Mouse (Mus musculus) liver, embryonic 16.5 days (tissue): Measurements from ENCODE around the gene Pou6f1. TPM values are rescaled to one million over a fixed set of nuclear protein-coding genes. Genes with fewer than 3 reads are reported as not detected.
A peak's percentile ranks its signal among the peaks of the same experiment; 100 is the strongest.
"Not testable (repeated sequence)": the region's sequence is repeated elsewhere in the genome, so short reads cannot be mapped to it uniquely, and the experiment has no call there.

Experiments
- ATAC-seq: fragments of 200-750 bp; cut with Nextera tagmentation; 2 replicates; pipeline ENCODE4 v1.8.0; 2017; ENCODE audit warnings: low read depth, mild to moderate bottlenecking, moderate number of reproducible peaks, moderate library complexity
- H3K27ac ChIP-seq: fragments of 300-500 bp; sonication (generic); 2 replicates; pipeline ENCODE4 v1.5.1; 2014; ENCODE audit warnings: mild to moderate bottlenecking, low read length
- H3K27me3 ChIP-seq: fragments of 300-500 bp; sonication (generic); 2 replicates; pipeline ENCODE4 v1.6.1; 2014; ENCODE audit warnings: low read depth, low read length, mixed read lengths; ENCODE audit not compliant: control insufficient read depth, insufficient read depth
- H3K36me3 ChIP-seq: fragments of 300-500 bp; sonication (generic); 2 replicates; pipeline ENCODE4 v1.6.1; 2014; ENCODE audit warnings: mild to moderate bottlenecking; ENCODE audit not compliant: control insufficient read depth, insufficient read depth
- H3K4me1 ChIP-seq: fragments of 300-500 bp; sonication (generic); 2 replicates; pipeline ENCODE4 v1.6.1; 2014; ENCODE audit warnings: low read depth, low read length, mixed read lengths; ENCODE audit not compliant: control insufficient read depth
- H3K4me2 ChIP-seq: fragments of 300-500 bp; sonication (generic); 2 replicates; pipeline ENCODE4 v1.6.1; 2014; ENCODE audit warnings: low read depth, low read length, mixed read lengths
- H3K4me3 ChIP-seq: fragments of 300-500 bp; sonication (generic); 2 replicates; pipeline ENCODE4 v1.5.1; 2014; ENCODE audit warnings: low read depth, mild to moderate bottlenecking, low read length
- H3K9ac ChIP-seq: fragments of 300-500 bp; sonication (generic); 2 replicates; pipeline ENCODE4 v1.6.1; 2014; ENCODE audit warnings: low read depth, low read length
- H3K9me3 ChIP-seq: fragments of 300-500 bp; sonication (generic); replicated peaks from 2 replicates; pipeline ENCODE4 v1.6.1; 2016; ENCODE audit warnings: low read length; ENCODE audit not compliant: control insufficient read depth
- WGBS: fragments of 180-500 bp; shearing (Covaris S2); extraction: QIAGEN DNeasy Blood & Tissue Kit; methylation state at CpG from one replicate; pipeline ENCODE4 v1.1.7; 2014; ENCODE audit not compliant: insufficient replicate concordance; 5-methylcytosine and 5-hydroxymethylcytosine counted together
- polyA plus RNA-seq: library from polyadenylated mRNA; unstranded; fragments of >200 nt; fragmentation: Nextera tagmentation; extraction: Ambion mirVana; gene quantifications from 2 replicates; pipeline ENCODE4 v1.2.1, GENCODE M21; 2015

The Pou6f1 gene
- polyA plus RNA-seq, 1 experiment from 2014 or later: 0.50 TPM

DNA sequence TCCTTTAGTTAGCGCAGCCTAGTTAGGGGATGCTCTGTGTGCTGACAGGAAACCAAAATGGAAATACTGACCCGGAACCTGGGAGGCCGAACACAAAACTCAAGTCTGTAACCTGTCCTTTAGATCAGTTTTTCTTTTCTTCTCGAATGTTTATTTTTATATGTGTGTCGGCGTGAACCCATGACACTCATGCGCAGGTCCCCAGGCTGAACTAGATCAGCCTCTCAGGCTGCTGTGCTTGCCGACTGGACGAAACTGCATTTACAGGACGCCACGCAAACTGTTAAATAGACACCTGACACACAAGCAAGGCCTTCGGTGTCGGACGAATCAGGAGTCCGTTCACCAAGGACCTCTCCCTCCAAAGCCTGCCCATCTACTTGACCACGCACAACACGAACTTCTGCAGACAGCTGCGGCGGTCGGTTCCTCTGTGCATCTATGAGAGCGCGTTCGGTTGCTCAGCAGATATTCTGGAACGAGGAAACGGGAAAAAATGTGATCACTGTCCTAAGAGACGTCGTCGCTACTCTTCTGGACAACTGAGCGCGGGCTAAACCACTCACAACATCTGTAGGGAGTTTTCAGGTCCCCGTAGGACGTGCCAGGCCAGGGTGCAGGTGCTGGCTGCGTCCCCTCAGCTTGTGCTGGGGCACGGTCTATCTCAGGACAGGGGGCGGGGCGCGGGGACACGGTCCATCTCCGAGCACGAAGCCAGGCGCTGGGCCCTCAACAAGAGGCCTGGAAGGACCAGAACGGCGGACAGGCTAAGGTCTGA lies 14.6 kb upstream of the Pou6f1 start:
- H3K27ac ChIP-seq: peak overlapping the region; percentile 90
- H3K9me3 ChIP-seq: no peaks in the 10 kb centered on the region
- 12% methylated on average over 43 of the region's 43 CpGs for WGBS
- peak; percentile 45 for ATAC-seq
- peak overlapping the region; percentile 77 for H3K9ac ChIP-seq
- H3K36me3 ChIP-seq: peaks cover 26% of the 10 kb centered on the region
- H3K4me2 ChIP-seq: peak overlapping the region; percentile 92
- H3K4me1 ChIP-seq: peaks cover 24% of the 10 kb centered on the region
- H3K27me3 ChIP-seq: no peaks in the 10 kb centered on the region; the same call in 1 of the 2 replicates
- peak overlapping the region; percentile 70 for H3K4me3 ChIP-seq

DNA sequence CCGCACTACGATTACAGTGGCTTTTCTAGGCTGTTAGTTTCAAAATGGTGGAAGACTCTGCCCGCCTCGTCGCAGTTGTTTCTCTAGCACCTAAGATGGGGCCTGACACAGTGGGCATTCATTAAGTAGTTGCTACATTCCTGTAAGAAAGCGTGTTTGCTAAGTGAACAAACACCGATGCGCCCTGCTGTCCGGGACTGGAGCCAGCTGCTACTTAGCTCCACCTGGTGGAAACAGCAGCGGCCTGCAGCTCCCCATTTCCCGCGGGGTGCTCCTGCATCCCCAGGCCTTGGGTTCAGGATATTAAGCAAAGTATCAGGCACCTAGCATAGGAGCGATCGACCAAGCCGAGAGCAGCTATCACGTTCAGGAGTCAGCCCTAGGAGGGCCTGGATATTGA lies 13.8 kb upstream of the Pou6f1 start:
- WGBS: 12% methylated on average over 16 of the region's 16 CpGs

DNA sequence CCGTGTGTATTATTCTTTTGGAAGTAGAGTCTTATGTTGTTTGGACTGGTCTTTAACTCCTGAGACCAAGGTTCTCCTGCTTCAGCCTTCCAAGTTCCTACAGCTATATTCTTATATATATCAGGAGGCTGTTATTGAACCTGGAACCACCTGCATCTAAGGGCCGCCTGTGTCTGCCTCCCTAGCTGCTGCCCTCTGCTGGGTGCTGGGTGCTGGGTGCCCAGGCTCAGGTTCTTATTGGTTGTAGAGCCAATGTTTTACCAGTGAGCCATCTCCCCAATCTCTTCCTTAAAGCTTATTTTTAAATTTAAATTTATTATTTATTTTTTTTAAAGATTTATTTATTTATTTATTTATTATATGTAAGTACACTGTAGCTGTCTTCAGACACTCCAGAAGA lies 12.6 kb upstream of the Pou6f1 start:
- Histone ChIP-seq H3K27ac (no peak overlapping the region), H3K27me3 (no peaks in the 10 kb centered on the region; the same call in 1 of the 2 replicates), H3K4me1 (peaks cover 24% of the 10 kb centered on the region), H3K36me3 (peaks cover 6% of the 10 kb centered on the region), H3K9me3 (no peaks in the 10 kb centered on the region), H3K4me3 (no peak overlapping the region), H3K4me2 (no peak overlapping the region), H3K9ac (no peak overlapping the region)
- WGBS: 49% methylated on average over 2 of the region's 2 CpGs
- no peak for ATAC-seq

More for the DNA sequence above, 13.8 kb upstream of the Pou6f1 start:
- no peaks in the 10 kb centered on the region; the same call in 1 of the 2 replicates for H3K27me3 ChIP-seq
- H3K4me1 ChIP-seq: peaks cover 24% of the 10 kb centered on the region
- H3K4me2 ChIP-seq: peak overlapping the region; percentile 92
- no peak overlapping the region for H3K27ac ChIP-seq
- H3K4me3 ChIP-seq: peak overlapping the region; percentile 30; the same call in 1 of the 2 replicates
- peaks cover 17% of the 10 kb centered on the region for H3K36me3 ChIP-seq
- H3K9me3 ChIP-seq: no peaks in the 10 kb centered on the region
- peak overlapping the region; percentile 26; the same call in 1 of the 2 replicates for H3K9ac ChIP-seq
- no peak for ATAC-seq

GRCm38 (mm10) chr15:100611951-100612350 lies 12.2 kb upstream of the Pou6f1 start:
- Histone ChIP-seq H3K36me3 (peaks cover 3% of the 10 kb centered on the region; the same call in 1 of the 2 replicates), H3K9ac (no peak overlapping the region), H3K4me3 (no peak overlapping the region), H3K4me2 (no peak overlapping the region), H3K4me1 (peaks cover 22% of the 10 kb centered on the region), H3K27me3 (no peaks in the 10 kb centered on the region; the same call in 1 of the 2 replicates), H3K9me3 (no peaks in the 10 kb centered on the region), H3K27ac (no peak overlapping the region)
- no peak for ATAC-seq
- 55% methylated on average over 7 of the region's 7 CpGs for WGBS

- ATAC-seq, H3K4me2 ChIP-seq, H3K27ac ChIP-seq, H3K9me3 ChIP-seq, H3K9ac ChIP-seq, H3K4me3 ChIP-seq, H3K4me1 ChIP-seq, H3K36me3 ChIP-seq: not testable (repeated sequence)
- WGBS: 70% methylated on average over 8 of the region's 8 CpGs
- H3K27me3 ChIP-seq: peaks cover 19% of the 10 kb centered on the region
Observed at GRCm38 (mm10) chr15:100606677-100607076, 6.9 kb upstream of the Pou6f1 start.

DNA sequence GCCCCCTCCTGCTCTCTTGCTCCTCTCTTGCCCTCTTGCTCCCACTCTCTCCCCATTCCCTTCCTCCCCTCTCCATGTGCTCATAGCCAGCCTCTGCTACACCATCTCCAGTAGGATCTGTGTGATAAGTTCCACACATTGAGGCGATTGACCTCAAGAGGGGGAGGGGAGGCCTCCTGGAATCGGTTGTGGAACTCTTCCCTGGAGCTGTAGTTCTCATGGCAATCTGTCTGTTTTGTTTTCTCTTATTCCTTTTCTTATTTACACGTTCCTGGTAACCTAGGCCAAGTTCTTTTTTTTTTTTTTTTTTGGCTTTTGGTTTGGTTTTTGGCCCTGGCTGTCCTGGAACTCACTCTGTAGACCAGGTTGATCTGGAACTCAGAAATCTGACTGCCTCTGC lies 1.9 kb upstream of the Pou6f1 start:
- Histone ChIP-seq H3K9ac (no peak overlapping the region), H3K36me3 (no peaks in the 10 kb centered on the region), H3K4me1 (peaks cover 5% of the 10 kb centered on the region; the same call in 1 of the 2 replicates), H3K4me2 (no peak overlapping the region), H3K27ac (no peak overlapping the region), H3K9me3 (no peaks in the 10 kb centered on the region), H3K27me3 (peaks cover 60% of the 10 kb centered on the region), H3K4me3 (no peak overlapping the region)
- ATAC-seq: no peak
- WGBS: 39% methylated on average over 3 of the region's 3 CpGs

DNA sequence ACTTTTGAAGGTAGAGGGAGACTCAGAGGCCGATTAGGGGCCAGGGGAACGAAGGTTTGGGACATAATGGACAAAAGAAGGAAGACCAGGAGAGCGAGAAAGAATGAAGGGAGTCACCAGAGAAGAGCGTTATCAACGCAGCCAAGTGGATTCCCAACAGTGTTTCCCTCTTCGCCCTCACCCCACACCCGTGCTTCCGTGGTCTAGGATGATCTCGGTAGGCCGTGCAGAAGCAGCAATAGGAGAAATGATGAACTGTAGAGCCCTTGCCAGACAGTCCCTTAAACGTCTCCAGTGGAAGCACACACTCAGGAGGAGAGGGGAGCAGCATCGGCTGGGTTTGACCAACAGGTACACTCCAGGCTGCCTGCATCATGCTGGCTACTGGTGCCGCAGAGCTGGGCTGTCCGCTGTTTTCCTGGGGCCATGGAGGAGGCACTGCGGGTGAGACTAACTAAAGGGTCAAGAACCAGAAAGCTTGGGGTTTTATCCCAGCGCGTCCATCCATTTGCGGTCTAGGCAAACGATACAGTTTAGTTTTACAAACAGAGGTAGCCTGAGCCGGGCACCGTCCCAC lies 1.0 kb upstream of the Pou6f1 start:
- Histone ChIP-seq H3K4me2 (peak overlapping the region; percentile 61; the same call in 1 of the 2 replicates), H3K36me3 (no peaks in the 10 kb centered on the region), H3K9me3 (no peaks in the 10 kb centered on the region), H3K27ac (no peak overlapping the region), H3K4me3 (no peak overlapping the region; the same call in 1 of the 2 replicates), H3K9ac (no peak overlapping the region), H3K4me1 (peaks cover 5% of the 10 kb centered on the region; the same call in 1 of the 2 replicates), H3K27me3 (peaks cover 60% of the 10 kb centered on the region)
- no peak for ATAC-seq
- WGBS: 16% methylated on average over 21 of the region's 21 CpGs

GRCm38 (mm10) chr15:100600047-100600695 lies 387 bp upstream of the Pou6f1 start:
- ATAC-seq: no peak
- 1% methylated on average over 35 of the region's 35 CpGs for WGBS
- Histone ChIP-seq H3K4me2 (peak overlapping the region; percentile 61), H3K9me3 (no peaks in the 10 kb centered on the region), H3K27me3 (peaks cover 55% of the 10 kb centered on the region), H3K9ac (peak overlapping the region; percentile 2; the same call in 1 of the 2 replicates), H3K27ac (no peak overlapping the region), H3K4me1 (peaks cover 5% of the 10 kb centered on the region; the same call in 1 of the 2 replicates), H3K4me3 (peak overlapping the region; percentile 51), H3K36me3 (no peaks in the 10 kb centered on the region)
